Mouse (Mus musculus): ENCODE data around the gene Bace1.
A peak's percentile ranks its signal among the peaks of the same experiment; 100 is the strongest.
"Not testable (repeated sequence)": the region's sequence is repeated elsewhere in the genome, so short reads cannot be mapped to it uniquely, and the experiment has no call there.

The Bace1 gene

GRCm38 (mm10) chr9:45838069-45838433 is 329 bp upstream of the Bace1 start:
- DNase-seq (ENCODE audit: low spot score): no peak

- DNase-seq (ENCODE audit: low spot score): peak; percentile 6
Observed at GRCm38 (mm10) chr9:45839139-45839981, 980 bp downstream of the Bace1 start.

GRCm38 (mm10) chr9:45839982-45840300 is 1.6 kb downstream of the Bace1 start:
- DNase-seq (ENCODE audit: low spot score): no peak

- no peak for DNase-seq (ENCODE audit: low spot score)
Observed at GRCm38 (mm10) chr9:45840331-45840730, 2.0 kb downstream of the Bace1 start.

- no peak for DNase-seq (ENCODE audit: low spot score)
Observed at GRCm38 (mm10) chr9:45841458-45841857, 3.1 kb downstream of the Bace1 start.

GRCm38 (mm10) chr9:45843007-45843406 is 4.6 kb downstream of the Bace1 start:
- DNase-seq (ENCODE audit: low spot score): no peak

GRCm38 (mm10) chr9:45843780-45844179 is 5.4 kb downstream of the Bace1 start:
- no peak for DNase-seq (ENCODE audit: low spot score)

- no peak for DNase-seq (ENCODE audit: low spot score)
Observed at GRCm38 (mm10) chr9:45845541-45845940, 7.2 kb downstream of the Bace1 start.

DNA sequence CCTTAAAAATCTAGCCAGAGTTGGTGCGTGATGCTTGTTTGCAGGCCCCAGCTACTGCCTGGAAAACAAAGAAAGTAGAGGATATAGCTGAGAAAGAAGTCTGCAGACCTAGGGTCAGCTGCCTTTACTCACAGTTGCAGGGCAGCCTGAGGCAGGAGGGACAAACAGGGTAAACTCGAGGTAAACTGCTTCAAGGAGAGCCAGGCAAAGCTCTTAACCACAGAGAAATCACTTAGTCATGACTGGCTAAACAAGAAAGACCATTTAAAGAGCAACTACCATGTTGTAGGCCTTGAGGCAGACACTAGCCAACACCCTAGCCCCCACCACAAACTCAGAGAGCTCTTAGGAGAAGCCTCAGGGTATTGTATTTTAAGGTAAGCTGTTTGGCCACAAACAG is 7.8 kb downstream of the Bace1 start:
- DNase-seq (ENCODE audit: low spot score): not testable (repeated sequence)

DNA sequence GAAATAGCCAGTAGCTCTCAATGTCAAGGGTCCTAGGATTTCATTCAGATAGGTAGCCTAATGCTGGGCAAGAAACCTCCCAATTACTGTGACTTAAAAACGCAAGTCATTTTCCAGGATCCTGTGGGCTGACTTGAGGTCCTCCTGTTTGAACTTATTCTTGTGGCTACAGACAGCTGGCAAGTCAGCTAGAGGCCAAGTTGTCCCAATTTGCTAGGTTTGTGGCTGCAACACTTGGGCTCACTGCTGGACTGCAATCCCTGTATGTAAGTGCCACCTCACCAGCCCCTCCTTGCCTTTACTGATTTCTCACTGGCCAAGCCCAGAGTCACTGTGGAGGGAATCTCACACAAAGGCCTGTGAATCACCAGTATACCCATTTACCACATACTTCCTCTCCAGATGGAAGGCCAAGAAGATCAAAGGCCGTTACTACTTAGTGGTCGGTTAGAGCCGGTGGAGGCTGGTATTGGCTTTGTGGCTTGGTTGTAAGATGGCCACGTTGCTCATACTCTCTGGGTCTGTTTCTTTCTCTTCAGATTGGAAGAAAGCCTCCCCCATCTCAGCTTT is 8.6 kb downstream of the Bace1 start:
- no peak for DNase-seq (ENCODE audit: low spot score)

- no peak for DNase-seq (ENCODE audit: low spot score)
Observed at GRCm38 (mm10) chr9:45849528-45850408, 11.4 kb downstream of the Bace1 start.

- DNase-seq (ENCODE audit: low spot score): no peak
Observed at GRCm38 (mm10) chr9:45850528-45851155, 12.3 kb downstream of the Bace1 start.

GRCm38 (mm10) chr9:45851330-45851729 is 12.9 kb downstream of the Bace1 start:
- DNase-seq (ENCODE audit: low spot score): no peak

DNA sequence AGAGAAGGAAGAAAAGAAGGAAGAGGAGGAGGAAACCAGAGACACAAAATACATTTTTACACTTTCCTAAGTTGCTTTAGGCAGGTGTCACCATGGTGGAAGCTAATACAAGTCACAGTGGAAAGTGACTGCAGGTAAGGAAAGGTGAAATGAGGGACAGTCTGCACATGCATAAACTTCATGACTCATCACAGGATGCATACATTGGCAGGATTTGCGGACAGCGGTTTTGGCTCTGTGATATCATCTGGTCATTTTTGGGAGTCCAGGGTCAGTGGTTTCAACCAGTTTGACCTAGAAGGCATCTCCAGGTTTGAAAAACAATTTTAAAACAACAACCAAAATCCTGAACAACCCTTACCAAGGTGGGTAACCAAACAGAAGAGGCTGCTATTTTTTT is 13.4 kb downstream of the Bace1 start:
- DNase-seq (ENCODE audit: low spot score): no peak

DNA sequence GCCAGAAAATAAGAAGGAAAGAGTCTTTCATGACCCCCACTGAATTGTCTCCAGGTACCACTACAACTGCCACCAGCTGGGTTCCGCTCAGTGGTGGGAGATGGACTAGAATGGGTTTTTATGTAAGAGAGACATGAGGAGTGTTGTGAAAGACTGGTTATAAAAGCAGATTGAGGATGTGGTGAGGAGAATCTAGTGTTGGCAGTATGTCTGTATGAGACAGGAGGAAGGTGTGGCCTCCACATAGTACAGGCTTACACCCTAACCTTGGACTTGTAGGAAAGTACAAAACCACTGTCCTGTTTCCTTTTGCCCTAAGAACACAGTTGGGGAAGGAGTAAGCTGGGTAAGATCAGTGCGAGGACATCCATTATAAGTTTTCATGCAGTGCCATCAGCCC is 15.3 kb downstream of the Bace1 start:
- DNase-seq (ENCODE audit: low spot score): no peak

- no peak for DNase-seq (ENCODE audit: low spot score)
Observed at GRCm38 (mm10) chr9:45854136-45854535, 15.8 kb downstream of the Bace1 start.

DNA sequence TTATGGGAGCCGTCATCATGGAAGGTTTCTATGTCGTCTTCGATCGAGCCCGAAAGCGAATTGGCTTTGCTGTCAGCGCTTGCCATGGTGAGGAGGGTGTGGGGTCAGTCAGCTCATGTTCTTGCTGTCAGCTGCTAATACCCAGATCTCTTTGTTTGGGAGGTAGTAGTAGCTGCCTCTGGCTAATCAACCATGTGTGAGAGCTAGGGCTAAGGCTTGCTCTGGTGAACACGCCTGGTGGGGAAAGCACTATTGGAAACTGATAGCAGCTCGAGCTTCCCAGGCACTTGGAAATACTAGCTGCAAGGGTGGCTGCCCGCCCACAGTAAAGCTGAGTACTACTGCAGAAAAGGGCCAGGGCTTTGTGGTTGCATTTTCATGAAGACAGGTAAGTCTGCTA is 21.0 kb downstream of the Bace1 start:
- no peak for DNase-seq (ENCODE audit: low spot score)

- DNase-seq (ENCODE audit: low spot score): no peak
Observed at GRCm38 (mm10) chr9:45861813-45862212, 23.4 kb downstream of the Bace1 start.

- no peak for DNase-seq (ENCODE audit: low spot score)
Observed at GRCm38 (mm10) chr9:45869181-45869580, 30.8 kb downstream of the Bace1 start.

- DNase-seq (ENCODE audit: low spot score): no peak
Observed at GRCm38 (mm10) chr9:45870265-45870664, 31.9 kb downstream of the Bace1 start.

DNA sequence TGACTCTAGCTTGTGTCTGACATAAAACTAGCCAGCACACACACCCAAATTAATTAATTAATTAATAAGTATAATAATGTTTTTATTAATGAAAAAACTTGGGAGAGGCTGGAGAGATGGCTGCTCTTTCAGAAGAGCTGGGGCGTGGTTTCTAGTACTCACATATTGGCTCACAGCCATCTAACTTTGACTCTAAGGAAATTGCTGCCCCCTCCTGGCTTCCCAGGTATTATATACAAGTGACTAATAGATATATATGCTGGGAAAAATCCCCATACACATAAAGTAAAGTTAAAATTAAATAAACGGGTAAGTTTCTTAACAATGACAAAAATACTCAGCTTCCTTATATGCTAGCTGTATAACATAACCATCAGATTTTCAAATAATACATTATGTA is 39.5 kb downstream of the Bace1 start:
- DNase-seq (ENCODE audit: low spot score): peak; percentile 23

- DNase-seq (ENCODE audit: low spot score): no peak
Observed at GRCm38 (mm10) chr9:45893681-45894080, 55.3 kb downstream of the Bace1 start.

DNA sequence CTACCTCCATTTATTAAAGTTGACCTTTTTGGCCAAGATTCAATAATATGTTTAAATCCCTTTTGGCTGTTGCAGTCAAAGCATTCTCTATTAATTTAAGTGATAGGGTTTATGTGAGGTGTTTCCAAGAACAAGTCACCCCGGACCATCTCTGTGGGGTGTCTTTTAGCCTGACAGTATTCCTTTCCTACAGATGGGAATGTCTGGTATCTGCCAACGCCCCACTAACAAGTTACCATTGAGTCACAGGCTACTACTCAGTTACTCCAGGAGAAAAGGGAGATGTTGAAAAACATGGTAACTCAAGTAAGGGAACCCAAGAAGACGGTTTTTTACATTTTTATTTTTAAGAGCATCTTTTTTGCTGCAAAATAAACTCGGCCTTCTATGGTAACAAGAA is 66.8 kb downstream of the Bace1 start:
- no peak for DNase-seq (ENCODE audit: low spot score)

All from embryo, embryonic 10.5 days (tissue).